Mouse (Mus musculus) bone marrow macrophage, adult 2 months (primary cell): Measurements from ENCODE around the gene Bex1. TPM values are rescaled to one million over a fixed set of nuclear protein-coding genes. Genes with fewer than 3 reads are reported as not detected.

Source experiments
- H3K27ac ChIP-seq: 2 replicates; pipeline ENCODE4 v1.5.1; 2012; ENCODE audit warnings: low read depth, low read length; ENCODE audit not compliant: insufficient read depth
- H3K4me1 ChIP-seq: 2 replicates; pipeline ENCODE4 v1.6.1; 2012; ENCODE audit warnings: low read length; ENCODE audit not compliant: control insufficient read depth, insufficient read depth
- H3K4me3 ChIP-seq: 2 replicates; pipeline ENCODE4 v1.5.1; 2012; ENCODE audit warnings: mild to moderate bottlenecking, low read length, moderate library complexity; ENCODE audit not compliant: insufficient read depth
- CTCF ChIP-seq: IDR thresholded peaks from 2 replicates; pipeline ENCODE4 v1.5.1; 2012; ENCODE audit warnings: low read depth, mild to moderate bottlenecking, low read length, moderate library complexity
- POLR2A ChIP-seq: IDR thresholded peaks from 2 replicates; pipeline ENCODE4 v1.6.1; 2012; ENCODE audit warnings: mild to moderate bottlenecking, low read depth, low read length, borderline replicate concordance
- polyA plus RNA-seq: library from polyadenylated mRNA; stranded (reverse); fragments of >200 nt; gene quantifications from 2 replicates; pipeline ENCODE4 v1.2.4, GENCODE M21; 2012; ENCODE audit not compliant: missing spikeins, insufficient read depth, insufficient read length

Gene Bex1
- polyA plus RNA-seq, 1 experiment = not detected

- Histone ChIP-seq H3K4me3 (no peak overlapping the region), H3K4me1 (no peaks in the 10 kb centered on the region), H3K27ac (no peak overlapping the region)
- no peak for TF ChIP-seq POLR2A
- TF ChIP-seq CTCF = no peak
Measured at GRCm38 (mm10) chrX:136223714-136224113, 8.4 kb upstream of the Bex1 start.

DNA sequence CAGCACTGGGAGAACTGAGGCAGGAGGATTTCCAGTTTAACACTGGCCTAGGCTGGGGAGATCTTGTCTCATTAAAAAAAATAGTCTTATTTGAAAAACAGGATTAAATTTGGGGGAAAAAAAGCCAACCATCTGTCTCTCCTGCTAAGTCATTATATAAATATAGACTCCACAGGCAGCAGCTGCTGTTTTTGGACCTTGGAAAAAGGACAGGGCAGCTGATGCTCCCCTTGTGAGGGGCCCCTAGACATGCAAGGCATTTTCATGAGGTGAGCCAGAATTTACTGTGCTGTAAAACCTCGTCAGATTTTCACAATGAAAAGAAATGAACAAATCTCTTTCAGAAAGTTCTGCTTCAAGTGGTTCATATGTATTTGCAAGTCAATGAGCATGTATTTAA, 990 bp upstream of the Bex1 start:
- Histone ChIP-seq H3K27ac (no peak overlapping the region), H3K4me1 (no peaks in the 10 kb centered on the region), H3K4me3 (no peak overlapping the region)
- TF ChIP-seq POLR2A (no peak), CTCF (no peak)

- no peak for TF ChIP-seq POLR2A
- no peak for TF ChIP-seq CTCF
- Histone ChIP-seq H3K4me3 (no peak overlapping the region), H3K4me1 (no peaks in the 10 kb centered on the region), H3K27ac (no peak overlapping the region)
Measured at GRCm38 (mm10) chrX:136213396-136213795, 1.9 kb downstream of the Bex1 start.

DNA sequence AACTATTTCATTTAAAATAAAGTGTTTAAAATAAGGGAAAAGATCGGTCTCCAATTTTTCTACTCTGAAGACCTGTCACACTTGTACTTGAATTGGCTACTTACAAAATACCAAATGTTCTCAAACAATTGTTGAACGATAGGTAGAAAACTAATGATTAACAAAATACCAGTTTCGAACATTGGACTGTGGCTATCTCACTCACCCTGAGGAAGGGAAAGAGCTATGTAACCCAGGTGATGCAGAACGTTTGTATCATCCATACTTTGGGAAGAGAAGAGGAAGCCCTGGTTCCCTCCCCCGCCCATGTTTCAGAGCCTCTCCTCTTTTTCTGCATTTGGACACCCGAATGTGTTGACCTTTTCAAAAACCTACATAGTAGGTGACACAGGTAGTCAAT, 10.9 kb downstream of the Bex1 start:
- Histone ChIP-seq H3K27ac (no peak overlapping the region), H3K4me1 (no peaks in the 10 kb centered on the region), H3K4me3 (no peak overlapping the region)
- TF ChIP-seq POLR2A (no peak), CTCF (no peak)

- no peak within 1 kb of the TSS for H3K4me3 ChIP-seq
- TF ChIP-seq POLR2A = no peak
- no peak for TF ChIP-seq CTCF
- no peaks in the 10 kb centered on the region for H3K4me1 ChIP-seq
- no peak within 1 kb of the TSS for H3K27ac ChIP-seq
Measured at GRCm38 (mm10) chrX:136203664-136204066, 11.6 kb downstream of the Bex1 start, which contains the start of gene Tceal5. Gene Tceal5 (minus strand): TSS chrX:136203876.

DNA sequence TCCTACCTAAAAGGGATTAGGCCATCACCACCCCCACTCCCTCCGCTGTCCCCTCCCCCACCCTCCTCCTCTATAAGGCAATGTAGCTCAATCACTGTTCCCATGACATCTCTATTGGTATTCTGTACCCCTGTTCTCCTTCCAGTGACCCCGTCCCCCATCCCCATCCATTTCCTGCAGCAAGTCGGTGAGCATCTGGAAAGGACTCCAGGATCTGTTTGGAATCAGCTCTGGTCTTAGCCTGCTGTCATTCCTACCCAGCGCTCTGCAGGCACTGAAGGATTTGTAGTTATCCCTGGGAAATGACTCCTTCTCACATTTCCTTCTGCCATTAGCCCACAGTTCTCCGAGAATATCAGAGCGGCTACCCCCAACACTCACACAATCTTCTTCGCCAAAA, 12.1 kb downstream of the Bex1 start:
- TF ChIP-seq POLR2A = no peak
- Histone ChIP-seq H3K27ac (no peak overlapping the region), H3K4me1 (no peaks in the 10 kb centered on the region), H3K4me3 (no peak overlapping the region)

GRCm38 (mm10) chrX:136196873-136197272, 18.4 kb downstream of the Bex1 start:
- H3K4me1 ChIP-seq = no peaks in the 10 kb centered on the region
- no peak overlapping the region for H3K4me3 ChIP-seq
- no peak overlapping the region for H3K27ac ChIP-seq
- TF ChIP-seq CTCF = no peak
- no peak for TF ChIP-seq POLR2A

DNA sequence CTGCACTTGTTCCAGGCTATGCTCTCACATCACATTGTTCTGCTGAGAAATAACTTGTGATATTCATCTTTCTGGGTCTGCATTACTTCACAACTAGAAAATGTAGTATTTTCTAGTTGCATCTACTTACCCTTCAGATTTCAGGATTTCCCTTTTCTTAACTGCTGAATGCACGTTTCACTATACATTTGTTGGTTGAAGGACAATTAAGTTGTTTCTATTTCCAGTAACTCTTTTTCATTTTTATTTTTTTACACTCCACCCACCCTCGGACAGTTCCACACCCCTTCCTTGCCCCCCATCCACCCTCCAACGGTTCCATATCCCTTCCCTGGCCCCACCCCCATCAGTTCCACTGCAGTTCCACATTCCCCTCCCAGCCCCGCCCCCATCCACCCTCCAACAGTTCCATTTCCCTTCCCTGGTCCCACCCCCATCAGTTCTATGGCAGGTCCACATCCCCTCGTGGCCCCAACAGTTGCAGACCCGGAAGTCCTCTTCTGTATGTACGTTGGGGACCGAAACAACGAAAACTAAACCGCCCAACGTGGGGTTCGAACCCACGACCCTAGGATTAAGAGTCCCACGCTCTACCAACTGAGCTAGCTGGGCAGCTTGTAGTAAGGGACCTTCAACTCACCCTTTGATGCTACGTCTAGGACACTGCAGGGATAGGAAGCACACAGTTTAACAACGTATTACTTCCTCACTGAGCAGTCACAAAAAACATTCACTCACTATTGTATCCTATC, 19.9 kb downstream of the Bex1 start:
- TF ChIP-seq CTCF = no peak
- no peak for TF ChIP-seq POLR2A
- no peaks in the 10 kb centered on the region for H3K4me1 ChIP-seq
- no peak overlapping the region for H3K27ac ChIP-seq
- no peak overlapping the region for H3K4me3 ChIP-seq

DNA sequence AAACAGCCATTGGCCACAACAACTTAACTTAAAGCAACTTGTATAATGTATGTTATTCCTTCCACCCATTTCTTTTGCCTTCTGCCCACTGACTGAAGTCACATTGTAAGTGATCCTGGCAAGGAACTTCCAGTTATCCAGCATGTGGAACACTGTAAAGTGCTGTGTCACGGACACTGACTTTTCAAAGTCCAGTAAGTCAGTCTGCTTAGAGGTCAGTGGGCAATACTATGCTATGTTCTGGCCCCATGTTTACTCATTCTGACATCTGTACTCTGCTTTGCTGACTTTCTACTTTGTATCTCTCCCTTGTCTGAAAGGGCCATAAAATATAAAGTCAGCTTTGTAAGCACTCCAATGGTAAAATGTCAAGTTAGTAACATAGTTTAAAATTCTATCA, 32.2 kb downstream of the Bex1 start:
- TF ChIP-seq POLR2A = no peak
- TF ChIP-seq CTCF = no peak
- Histone ChIP-seq H3K4me1 (no peaks in the 10 kb centered on the region), H3K27ac (no peak overlapping the region), H3K4me3 (no peak overlapping the region)

GRCm38 (mm10) chrX:136180897-136181553, 34.3 kb downstream of the Bex1 start:
- no peak for TF ChIP-seq CTCF
- TF ChIP-seq POLR2A = no peak
- no peak overlapping the region for H3K27ac ChIP-seq
- H3K4me3 ChIP-seq = no peak overlapping the region
- H3K4me1 ChIP-seq = no peaks in the 10 kb centered on the region; the same call in 1 of the 2 replicates

- no peaks in the 10 kb centered on the region for H3K4me1 ChIP-seq
- TF ChIP-seq CTCF (no peak), POLR2A (no peak)
- no peak overlapping the region for H3K4me3 ChIP-seq
- H3K27ac ChIP-seq = no peak overlapping the region
Measured at GRCm38 (mm10) chrX:136172786-136173185, 42.5 kb downstream of the Bex1 start.
